Mouse (Mus musculus) bone marrow, adult 2 months (tissue): ENCODE measurements around the gene Pla2g15.

Source experiments
- CTCF ChIP-seq: fragments of 200-500 bp; IDR thresholded peaks from 2 replicates; pipeline ENCODE4 v1.5.1; 2011; ENCODE audit warnings: low read length, control low read depth; ENCODE audit not compliant: control insufficient read depth, insufficient read depth
- POLR2A ChIP-seq: fragments of 200-500 bp; IDR thresholded peaks from 2 replicates; pipeline ENCODE4 v1.6.1; 2011; ENCODE audit warnings: low read depth, mild to moderate bottlenecking, control low read depth, low read length, borderline replicate concordance; ENCODE audit not compliant: control insufficient read depth

- no peak for TF ChIP-seq POLR2A
- TF ChIP-seq CTCF, result no peak
Measured at GRCm38 (mm10) chr8:106151041-106151440, 842 bp downstream of the Pla2g15 start.
